Mouse (Mus musculus) G1E (cell line): Measurements from ENCODE around the gene Man1a.

ENCODE experiments used
- CTCF ChIP-seq: IDR thresholded peaks from 2 replicates; pipeline ENCODE4 v1.5.1; 2012; ENCODE audit warnings: low read depth, low read length, inconsistent platforms, mixed read lengths
- GATA1 ChIP-seq: IDR thresholded peaks from 2 replicates; pipeline ENCODE4 v1.6.1; 2012; ENCODE audit warnings: borderline replicate concordance, low read length, inconsistent platforms, mixed read lengths
- GATA2 ChIP-seq: IDR thresholded peaks from 2 replicates; pipeline ENCODE4 v1.6.1; 2012; ENCODE audit warnings: low read depth, low read length, inconsistent platforms, borderline replicate concordance
- POLR2AphosphoS5 ChIP-seq: IDR thresholded peaks from 2 replicates; pipeline ENCODE4 v1.6.1; 2012; ENCODE audit warnings: low read depth, low read length, inconsistent platforms; ENCODE audit not compliant: insufficient replicate concordance
- TAL1 ChIP-seq: conservative IDR thresholded peaks from 2 replicates; pipeline ENCODE4 v1.6.1; 2012; ENCODE audit warnings: low read depth, low read length, inconsistent platforms, mixed read lengths

- no peak for TF ChIP-seq GATA1
- no peak for TF ChIP-seq CTCF
- no peak for TF ChIP-seq TAL1
- no peak for TF ChIP-seq POLR2AphosphoS5
- no peak for TF ChIP-seq GATA2
These were observed 41.6 kb downstream of the Man1a start for GRCm38 (mm10) chr10:54034779-54035178.
